Mouse (Mus musculus): Measurements from ENCODE around the gene Gm10570. TPM values are rescaled to one million over a fixed set of nuclear protein-coding genes. Genes with fewer than 3 reads are reported as not detected.

Gene Gm10570
- total and polyA plus RNA-seq, 3 experiments, result not detected

DNA sequence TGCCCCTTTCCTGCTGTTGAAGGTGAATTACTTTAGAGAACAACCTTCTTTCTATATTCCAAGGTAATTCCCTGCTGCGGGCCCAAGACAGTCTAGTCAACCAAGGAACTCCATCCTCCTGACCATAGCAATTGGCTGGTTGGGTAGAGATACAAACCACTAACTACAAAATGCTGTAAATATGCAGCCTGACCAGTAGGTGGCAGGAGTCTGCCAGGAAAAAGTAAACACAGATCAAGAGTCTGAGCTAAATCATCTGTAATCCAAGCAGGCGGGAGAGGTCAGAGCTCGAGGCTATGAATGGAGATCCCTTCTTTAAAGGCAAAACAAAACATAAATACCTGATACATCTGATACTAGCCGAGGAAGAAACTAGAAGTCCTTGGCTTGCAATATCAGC, 33.2 kb upstream of the Gm10570 start:
- no peak overlapping the region for H3K27ac ChIP-seq (ENCODE audit: insufficient read depth, low read depth)
- no peak overlapping the region for H3K4me3 ChIP-seq (replicated peaks in 1 of 3; ENCODE audit: low read depth in 2 of 3, low read length in 2 of 3, poor library complexity in 1 of 3)
- H3K79me2 ChIP-seq (replicated peaks; ENCODE audit: control insufficient read depth, extremely low read depth, insufficient read depth, poor library complexity, severe bottlenecking), result no peaks in the 10 kb centered on the region
- no peak overlapping the region for H3K4me2 ChIP-seq (ENCODE audit: insufficient read depth, low read depth, poor library complexity, severe bottlenecking)
- no peak overlapping the region for H3K9ac ChIP-seq (ENCODE audit: insufficient read depth, low read depth)
- peak; percentile 57 for DNase-seq (ENCODE audit: extremely low read depth)
- TF ChIP-seq RAD21 (IDR thresholded peaks at IDR 0.05; ENCODE audit: low read depth, low read length) (peak; percentile 74), POLR2AphosphoS2 (IDR thresholded peaks at IDR 0.05; ENCODE audit: low read depth, low read length) (no peak), SMC3 (IDR thresholded peaks at IDR 0.05; ENCODE audit: low read depth, low read length) (peak; percentile 75), CTCF (conservative IDR thresholded peaks at IDR 0.05 in 1 of 2, IDR thresholded peaks at IDR 0.05 in 1 of 2; ENCODE audit: low read depth in 2 of 2, low read length in 2 of 2) (peak; percentile 84 to 87), MAX (IDR thresholded peaks at IDR 0.05; ENCODE audit: low read length) (no peak), ETS1 (conservative IDR thresholded peaks at IDR 0.05; ENCODE audit: low read depth, low read length) (no peak)
- dilution Hi-C loops (cut with MboI; ENCODE audit: extremely low pct_ligation_motif_present, extremely low pct_unique_long_range_greater_than_20kb, low sequenced_read_pairs), result no loop called here
- peaks cover 30 to 75% of the 10 kb centered on the region in 2 experiments for H3K36me3 ChIP-seq (replicated peaks in 1 of 2; ENCODE audit: control insufficient read depth in 1 of 2, insufficient read depth in 1 of 2, low read length in 1 of 2)
- H3K9me3 ChIP-seq (replicated peaks; ENCODE audit: low read length), result no peaks in the 10 kb centered on the region
- in situ Hi-C loops (cut with MboI; ENCODE audit: low pct_ligation_motif_present, low pct_unique_long_range_greater_than_20kb, low sequenced_read_pairs), result no loop called here
- H3K27me3 ChIP-seq (replicated peaks), result no peaks in the 10 kb centered on the region
- no peaks in the 10 kb centered on the region for H3K4me1 ChIP-seq (ENCODE audit: control insufficient read depth in 1 of 2, insufficient read depth in 2 of 2)

- dilution Hi-C loops (cut with MboI; ENCODE audit: extremely low pct_ligation_motif_present, extremely low pct_unique_long_range_greater_than_20kb, low sequenced_read_pairs), result no loop called here
- TF ChIP-seq PAX5 (IDR thresholded peaks at IDR 0.05; ENCODE audit: low read length), result no peak
- no peaks in the 10 kb centered on the region for H3K27me3 ChIP-seq (replicated peaks)
- H3K79me2 ChIP-seq (replicated peaks; ENCODE audit: control insufficient read depth, extremely low read depth, insufficient read depth, poor library complexity, severe bottlenecking), result no peaks in the 10 kb centered on the region
- no peak overlapping the region for H3K9ac ChIP-seq (ENCODE audit: insufficient read depth, low read depth)
- in situ Hi-C loops (cut with MboI; ENCODE audit: low pct_ligation_motif_present, low pct_unique_long_range_greater_than_20kb, low sequenced_read_pairs), result no loop called here
- H3K27ac ChIP-seq (ENCODE audit: insufficient read depth, low read depth), result no peak overlapping the region
- H3K4me2 ChIP-seq (ENCODE audit: insufficient read depth, low read depth, poor library complexity, severe bottlenecking), result no peak overlapping the region
- no peak for DNase-seq (ENCODE audit: extremely low read depth)
- H3K4me1 ChIP-seq (ENCODE audit: control insufficient read depth in 1 of 2, insufficient read depth in 2 of 2), result no peaks in the 10 kb centered on the region
- H3K36me3 ChIP-seq (replicated peaks in 1 of 2; ENCODE audit: control insufficient read depth in 1 of 2, insufficient read depth in 1 of 2, low read length in 1 of 2), result peaks cover 44 to 79% of the 10 kb centered on the region in 2 experiments
- H3K9me3 ChIP-seq (replicated peaks; ENCODE audit: low read length), result no peaks in the 10 kb centered on the region
- H3K4me3 ChIP-seq (replicated peaks in 1 of 3; ENCODE audit: low read depth in 2 of 3, low read length in 2 of 3, poor library complexity in 1 of 3), result no peak overlapping the region
These were observed 27.4 kb upstream of the Gm10570 start for GRCm38 (mm10) chr4:130335867-130336266.

GRCm38 (mm10) chr4:130327366-130327765, 18.9 kb upstream of the Gm10570 start:
- Histone ChIP-seq H3K9ac (ENCODE audit: insufficient read depth, low read depth) (no peak overlapping the region), H3K79me2 (replicated peaks; ENCODE audit: control insufficient read depth, extremely low read depth, insufficient read depth, poor library complexity, severe bottlenecking) (no peaks in the 10 kb centered on the region), H3K27me3 (replicated peaks) (no peaks in the 10 kb centered on the region), H3K4me2 (ENCODE audit: insufficient read depth, low read depth, poor library complexity, severe bottlenecking) (no peak overlapping the region), H3K36me3 (replicated peaks in 1 of 2; ENCODE audit: control insufficient read depth in 1 of 2, insufficient read depth in 1 of 2, low read length in 1 of 2) (peaks cover 37 to 85% of the 10 kb centered on the region in 2 experiments), H3K27ac (ENCODE audit: insufficient read depth, low read depth) (no peak overlapping the region), H3K9me3 (replicated peaks; ENCODE audit: low read length) (no peaks in the 10 kb centered on the region), H3K4me3 (replicated peaks in 1 of 3; ENCODE audit: low read depth in 2 of 3, low read length in 2 of 3, poor library complexity in 1 of 3) (no peak overlapping the region), H3K4me1 (ENCODE audit: control insufficient read depth in 1 of 2, insufficient read depth in 2 of 2) (peaks cover 0 to 8% of the 10 kb centered on the region in 2 experiments; a peak in 2 of 4 replicates)
- dilution Hi-C loops (cut with MboI; ENCODE audit: extremely low pct_ligation_motif_present, extremely low pct_unique_long_range_greater_than_20kb, low sequenced_read_pairs), result no loop called here
- in situ Hi-C loops (cut with MboI; ENCODE audit: low pct_ligation_motif_present, low pct_unique_long_range_greater_than_20kb, low sequenced_read_pairs), result no loop called here
- TF ChIP-seq ZNF384 (IDR thresholded peaks at IDR 0.05; ENCODE audit: low read depth, low read length) (no peak), USF1 (IDR thresholded peaks at IDR 0.05; ENCODE audit: low read depth, low read length) (no peak), RCOR1 (conservative IDR thresholded peaks at IDR 0.05; ENCODE audit: low read depth, low read length) (no peak), JUN (IDR thresholded peaks at IDR 0.05; ENCODE audit: insufficient read depth, low read depth, low read length) (no peak)
- DNase-seq (ENCODE audit: extremely low read depth), result no peak
